Comparison of ENCODE assay signal across 9 mouse cellular contexts in genomic region chr14:93350906-93351305, GRCm38 (mm10).
A peak's percentile ranks its signal among the peaks of the same experiment; 100 is the strongest.
DNase-seq lines count a peak whose midpoint lies in the region; ATAC-seq and TF ChIP-seq lines count a peak whose summit lies in the region.
"Had no signal": no experiment of that assay in that cellular context is flagged by ENCODE, and none has a peak within 500 bp of the region (broad histone marks: within the 10 kb centered on the region; RNA-seq: fewer than 3 reads in every experiment).

No protein-coding gene starts in this region.

- TF ChIP-seq EP300 in liver, postnatal 0 days (IDR thresholded peaks at IDR 0.05; ENCODE audit: low read depth), result no peak

- intact Hi-C loops in gastrocnemius, postnatal 14 days (cut with DNase I; ENCODE audit: low total_unique reads), result no loop called here

- H3K9me3 ChIP-seq in liver, postnatal 0 days (ENCODE audit: low read length), result no peaks in the 10 kb centered on the region
- H3K9me3 ChIP-seq: midbrain, embryonic 12.5 days had no signal

- H3K4me1 ChIP-seq in liver, postnatal 0 days (ENCODE audit: insufficient read depth), result no peaks in the 10 kb centered on the region

- TF ChIP-seq CTCF in liver, postnatal 0 days (IDR thresholded peaks at IDR 0.05; ENCODE audit: low read depth), result no peak

- peak; percentile 7 for DNase-seq in adrenal gland, postnatal 10 days
- DNase-seq in adrenal gland, postnatal 14 days, result no peak
- peak; percentile 88 to 95 for DNase-seq in cerebellum, adult 18-20 months
- peak; percentile 55 for DNase-seq in gastrocnemius, postnatal 14 days
- DNase-seq in layer of hippocampus, postnatal 36 days, result peak; percentile 70
- DNase-seq in right cerebral cortex, adult 18-20 months, result peak; percentile 71
- DNase-seq in liver, postnatal 0 days, result no peak
- DNase-seq in kidney, adult 9 months, result no peak

- H3K27ac ChIP-seq in liver, postnatal 0 days (ENCODE audit: low read depth), result no peak overlapping the region
- H3K27ac ChIP-seq: midbrain, embryonic 12.5 days had no signal

- no peaks in the 10 kb centered on the region for H3K36me3 ChIP-seq in liver, postnatal 0 days (replicated peaks; ENCODE audit: insufficient read depth, low read length)
- H3K36me3 ChIP-seq: midbrain, embryonic 12.5 days had no signal

- H3K9ac ChIP-seq in liver, postnatal 0 days (replicated peaks), result no peak overlapping the region
- H3K9ac ChIP-seq: midbrain, embryonic 12.5 days had no signal

- no peak for ATAC-seq in liver, postnatal 0 days

- WGBS in liver, postnatal 0 days (ENCODE audit: insufficient replicate concordance), result 68% methylated on average over 6 of the region's 6 CpGs

- H3K4me3 ChIP-seq in liver, postnatal 0 days (ENCODE audit: low read depth, low read length), result no peak overlapping the region
- H3K4me3 ChIP-seq: midbrain, embryonic 12.5 days had no signal

- H3K27me3 ChIP-seq in liver, postnatal 0 days (ENCODE audit: insufficient read depth, low read length), result no peaks in the 10 kb centered on the region
- H3K27me3 ChIP-seq: midbrain, embryonic 12.5 days had no signal

- no peak overlapping the region for H3K4me2 ChIP-seq in liver, postnatal 0 days (ENCODE audit: low read depth, low read length)
- H3K4me2 ChIP-seq: midbrain, embryonic 12.5 days had no signal

Comparison
In these comparisons a context has a peak if more than half of its experiments do, and no peak if none do; other contexts are left out.
1. DNase-seq: peak in adrenal gland, postnatal 10 days (single experiment), cerebellum, adult 18-20 months (2 of 2), gastrocnemius, postnatal 14 days (single experiment), layer of hippocampus, postnatal 36 days (2 of 2) and right cerebral cortex, adult 18-20 months (single experiment); none in adrenal gland, postnatal 14 days (single experiment), liver, postnatal 0 days (single experiment) and kidney, adult 9 months (single experiment).